Mouse (Mus musculus) lung, embryonic 16.5 days (tissue): ENCODE data around the gene Gab2. TPM values are rescaled to one million over a fixed set of nuclear protein-coding genes. Genes with fewer than 3 reads are reported as not detected.

ENCODE experiments used
- ATAC-seq: fragments of 200-750 bp; cut with Nextera tagmentation; 2 replicates; pipeline ENCODE4 v1.8.0; 2017; ENCODE audit warnings: low read depth, mild to moderate bottlenecking, moderate library complexity
- H3K27ac ChIP-seq: fragments of 300-500 bp; sonication (generic); 2 replicates; pipeline ENCODE4 v1.5.1; 2014; ENCODE audit warnings: mild to moderate bottlenecking, control low read depth, low read length
- H3K27me3 ChIP-seq: fragments of 300-500 bp; sonication (generic); 2 replicates; pipeline ENCODE4 v1.6.1; 2014; ENCODE audit warnings: low read depth, low read length, mixed read lengths; ENCODE audit not compliant: control insufficient read depth, insufficient read depth
- H3K36me3 ChIP-seq: fragments of 300-500 bp; sonication (generic); 2 replicates; pipeline ENCODE4 v1.6.1; 2014; ENCODE audit warnings: low read length; ENCODE audit not compliant: control insufficient read depth, insufficient read depth
- H3K4me1 ChIP-seq: fragments of 300-500 bp; sonication (generic); replicated peaks from 2 replicates; pipeline ENCODE4 v1.6.1; 2014; ENCODE audit warnings: low read length, mixed read lengths; ENCODE audit not compliant: control insufficient read depth, insufficient read depth
- H3K4me2 ChIP-seq: fragments of 300-500 bp; sonication (generic); 2 replicates; pipeline ENCODE4 v1.6.1; 2014; ENCODE audit warnings: low read depth, low read length, control low read depth
- H3K4me3 ChIP-seq: fragments of 300-500 bp; sonication (generic); 2 replicates; pipeline ENCODE4 v1.5.1; 2014; ENCODE audit warnings: mild to moderate bottlenecking, low read length, control low read depth
- H3K9ac ChIP-seq: fragments of 300-500 bp; sonication (generic); 2 replicates; pipeline ENCODE4 v1.6.1; 2014; ENCODE audit warnings: low read length, control low read depth
- H3K9me3 ChIP-seq: fragments of 300-500 bp; sonication (generic); 2 replicates; pipeline ENCODE4 v1.6.1; 2016; ENCODE audit warnings: low read length; ENCODE audit not compliant: control insufficient read depth
- WGBS: fragments of 180-500 bp; shearing (Covaris S2); extraction: QIAGEN DNeasy Blood & Tissue Kit; methylation state at CpG from one replicate; pipeline ENCODE4 v1.1.7; 2014; 5-methylcytosine and 5-hydroxymethylcytosine counted together
- polyA plus RNA-seq: library from polyadenylated mRNA; unstranded; fragments of >200 nt; fragmentation: Nextera tagmentation; extraction: Ambion mirVana; gene quantifications from 2 replicates; pipeline ENCODE4 v1.2.1, GENCODE M21; 2015

Gene Gab2
- polyA plus RNA-seq, 1 experiment from 2014 or later: 8.9 TPM

- H3K4me2 ChIP-seq: no peak overlapping the region
- no peak for ATAC-seq
- 71% methylated on average over 2 of the region's 2 CpGs for WGBS
- no peaks in the 10 kb centered on the region for H3K9me3 ChIP-seq
- H3K4me1 ChIP-seq: no peaks in the 10 kb centered on the region
- no peak overlapping the region for H3K4me3 ChIP-seq
- peaks cover 17% of the 10 kb centered on the region for H3K36me3 ChIP-seq
- no peak overlapping the region for H3K27ac ChIP-seq
- H3K9ac ChIP-seq: no peak overlapping the region
- H3K27me3 ChIP-seq: no peaks in the 10 kb centered on the region
Measured at GRCm38 (mm10) chr7:97303614-97304013, 222.2 kb downstream of the Gab2 start.

DNA sequence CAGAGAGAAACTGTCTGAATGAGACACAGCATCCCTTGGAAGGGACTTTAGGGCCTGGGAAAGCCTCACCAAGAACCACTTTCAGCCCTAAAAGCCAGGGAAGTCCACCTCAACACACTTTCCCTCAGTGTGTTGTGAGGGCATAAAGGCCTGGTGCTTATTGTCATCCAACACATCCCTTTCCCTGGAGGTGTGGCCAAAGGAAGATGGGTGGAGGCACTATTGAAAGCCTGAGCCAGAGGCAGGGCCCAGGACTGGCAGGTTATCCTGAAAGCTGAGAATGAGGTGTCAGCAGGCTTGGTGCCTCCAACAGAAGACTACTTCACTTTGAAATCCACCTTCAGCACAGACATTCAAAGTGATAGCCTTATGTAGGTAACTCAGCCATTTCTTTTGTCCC lies 223.1 kb downstream of the Gab2 start:
- Histone ChIP-seq H3K4me1 (no peaks in the 10 kb centered on the region), H3K4me3 (no peak overlapping the region), H3K36me3 (peaks cover 20% of the 10 kb centered on the region), H3K27me3 (no peaks in the 10 kb centered on the region), H3K9me3 (no peaks in the 10 kb centered on the region), H3K9ac (no peak overlapping the region), H3K27ac (no peak overlapping the region), H3K4me2 (no peak overlapping the region)
- ATAC-seq: no peak

DNA sequence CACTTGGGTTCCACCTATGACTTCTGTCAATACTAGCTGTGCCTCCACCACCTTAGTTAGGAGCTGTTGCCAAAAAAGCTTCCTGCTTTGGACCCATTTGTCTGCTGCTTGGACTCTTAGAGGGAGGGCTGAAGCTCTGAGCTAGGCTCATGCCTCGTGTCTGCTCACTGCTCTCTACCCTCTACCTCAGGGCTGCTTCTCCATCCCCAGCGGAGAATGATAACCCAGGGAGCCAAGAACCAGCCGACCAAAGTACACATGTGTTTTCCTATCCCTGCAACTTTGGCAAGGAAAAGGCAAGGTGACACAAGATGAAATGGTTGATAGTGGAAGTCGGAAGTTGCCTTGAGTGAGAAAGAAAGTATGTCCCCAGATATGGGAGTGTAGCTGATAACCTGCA lies 223.8 kb downstream of the Gab2 start:
- no peak for ATAC-seq
- Histone ChIP-seq H3K27me3 (no peaks in the 10 kb centered on the region), H3K4me2 (no peak overlapping the region), H3K27ac (no peak overlapping the region), H3K4me3 (no peak overlapping the region), H3K9ac (no peak overlapping the region), H3K4me1 (no peaks in the 10 kb centered on the region), H3K36me3 (peaks cover 20% of the 10 kb centered on the region), H3K9me3 (no peaks in the 10 kb centered on the region)
- 71% methylated on average over 4 of the region's 4 CpGs for WGBS

- no peak overlapping the region for H3K4me3 ChIP-seq
- H3K4me1 ChIP-seq: no peaks in the 10 kb centered on the region
- 86% methylated on average over 2 of the region's 2 CpGs for WGBS
- no peak overlapping the region for H3K4me2 ChIP-seq
- H3K27me3 ChIP-seq: no peaks in the 10 kb centered on the region
- H3K9me3 ChIP-seq: no peaks in the 10 kb centered on the region
- peaks cover 16% of the 10 kb centered on the region for H3K36me3 ChIP-seq
- H3K9ac ChIP-seq: no peak overlapping the region
- H3K27ac ChIP-seq: no peak overlapping the region
- no peak for ATAC-seq
Measured at GRCm38 (mm10) chr7:97306813-97307212, 225.4 kb downstream of the Gab2 start.

GRCm38 (mm10) chr7:97307546-97307945 lies 226.2 kb downstream of the Gab2 start:
- H3K27ac ChIP-seq: no peak overlapping the region
- no peaks in the 10 kb centered on the region for H3K9me3 ChIP-seq
- H3K9ac ChIP-seq: no peak overlapping the region
- H3K4me3 ChIP-seq: no peak overlapping the region
- WGBS: 78% methylated on average over 1 of the region's 1 CpGs
- ATAC-seq: no peak
- peaks cover 16% of the 10 kb centered on the region for H3K36me3 ChIP-seq
- H3K27me3 ChIP-seq: no peaks in the 10 kb centered on the region
- no peak overlapping the region for H3K4me2 ChIP-seq
- H3K4me1 ChIP-seq: no peaks in the 10 kb centered on the region

DNA sequence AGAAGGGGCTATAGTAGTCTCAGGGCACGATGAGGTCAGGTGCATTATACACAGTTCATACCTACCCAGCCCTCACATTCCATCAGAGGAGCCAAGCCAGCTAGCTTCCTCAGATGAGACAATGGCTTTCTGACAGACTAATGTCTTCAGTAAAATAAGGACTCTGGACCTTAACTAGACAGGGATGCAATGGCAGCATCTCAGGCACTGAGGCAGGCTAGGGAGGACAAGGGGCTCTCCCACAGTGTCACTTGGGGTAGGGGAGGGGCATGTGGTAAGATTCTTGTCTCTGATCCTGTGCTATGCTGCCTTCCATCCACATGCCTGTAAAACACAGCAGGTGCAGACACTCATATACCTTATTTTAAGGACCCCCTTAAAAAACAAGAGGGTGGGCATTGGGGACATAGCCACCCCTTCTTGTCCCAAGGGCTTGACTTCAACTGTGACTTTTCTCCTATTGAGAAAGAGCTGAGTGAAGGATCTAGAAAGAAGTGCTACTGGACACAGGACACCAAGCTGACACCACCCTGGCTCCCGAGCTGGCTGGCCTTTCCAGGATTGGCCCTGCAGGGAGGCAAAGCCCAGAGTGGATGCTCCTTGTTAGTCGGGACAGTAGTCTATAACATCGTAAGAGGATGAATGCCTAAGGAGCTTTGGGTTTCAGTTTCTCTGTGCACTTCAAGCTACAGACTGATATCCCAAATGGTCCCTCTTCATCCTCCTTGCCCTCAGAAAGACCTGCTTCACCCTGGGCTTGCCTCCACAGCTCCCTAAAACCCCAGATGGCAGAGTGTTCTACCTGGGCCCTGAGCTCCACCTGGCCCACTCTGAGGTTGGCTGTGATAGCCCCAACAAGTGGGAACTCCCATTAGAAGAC lies 228.3 kb downstream of the Gab2 start:
- WGBS: 81% methylated on average over 4 of the region's 4 CpGs
- H3K27ac ChIP-seq: no peak overlapping the region
- H3K36me3 ChIP-seq: peaks cover 13% of the 10 kb centered on the region
- H3K9ac ChIP-seq: no peak overlapping the region
- no peaks in the 10 kb centered on the region for H3K4me1 ChIP-seq
- H3K9me3 ChIP-seq: no peaks in the 10 kb centered on the region
- no peak overlapping the region for H3K4me3 ChIP-seq
- ATAC-seq: no peak
- H3K4me2 ChIP-seq: no peak overlapping the region
- H3K27me3 ChIP-seq: no peaks in the 10 kb centered on the region

DNA sequence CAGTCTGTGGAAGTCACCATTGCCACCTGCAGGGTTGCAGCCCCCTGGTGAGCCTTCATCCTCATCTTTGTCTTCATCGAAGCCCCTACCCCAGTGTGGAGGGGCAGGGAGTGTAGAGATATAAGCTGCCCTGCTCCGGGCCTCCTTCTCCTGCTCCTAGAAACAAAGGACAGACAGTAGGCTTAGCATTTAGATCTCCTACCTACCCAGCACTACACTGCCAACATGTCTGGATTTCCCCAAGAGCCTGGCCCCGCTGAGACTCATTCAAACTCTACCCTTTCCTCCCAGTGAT lies 228.9 kb downstream of the Gab2 start:
- WGBS: 82% methylated on average over 3 of the region's 3 CpGs

DNA sequence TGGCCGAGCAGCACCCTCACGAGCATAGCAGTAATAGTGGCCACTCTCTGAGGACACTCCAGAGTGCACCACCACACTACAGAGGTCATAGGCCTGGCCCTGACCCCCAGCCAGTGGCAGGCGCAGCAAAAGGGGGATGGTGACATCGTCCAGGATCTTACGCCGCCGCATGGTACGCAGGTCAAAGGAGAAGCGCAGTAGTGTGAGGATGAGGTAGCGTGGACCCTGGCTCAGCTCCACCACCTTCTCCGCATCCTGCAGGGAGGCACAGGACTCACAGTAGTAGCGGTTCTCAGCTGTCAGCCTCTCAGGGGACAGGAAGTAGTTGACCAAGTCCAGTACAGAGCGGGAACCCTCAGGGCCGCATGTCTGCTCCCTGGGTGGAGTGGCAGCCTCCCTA lies 230.2 kb downstream of the Gab2 start:
- ATAC-seq: no peak
- no peaks in the 10 kb centered on the region for H3K27me3 ChIP-seq
- H3K27ac ChIP-seq: no peak overlapping the region
- H3K9me3 ChIP-seq: no peaks in the 10 kb centered on the region
- H3K4me1 ChIP-seq: no peaks in the 10 kb centered on the region
- WGBS: 87% methylated on average over 14 of the region's 14 CpGs
- no peak overlapping the region for H3K9ac ChIP-seq
- no peak overlapping the region for H3K4me2 ChIP-seq
- H3K4me3 ChIP-seq: no peak overlapping the region
- peaks cover 13% of the 10 kb centered on the region for H3K36me3 ChIP-seq

More for the DNA sequence above, 228.9 kb downstream of the Gab2 start:
- H3K4me3 ChIP-seq: no peak overlapping the region
- no peaks in the 10 kb centered on the region for H3K27me3 ChIP-seq
- H3K9me3 ChIP-seq: no peaks in the 10 kb centered on the region
- peaks cover 13% of the 10 kb centered on the region for H3K36me3 ChIP-seq
- no peak overlapping the region for H3K4me2 ChIP-seq
- ATAC-seq: no peak
- H3K9ac ChIP-seq: no peak overlapping the region
- no peaks in the 10 kb centered on the region for H3K4me1 ChIP-seq
- no peak overlapping the region for H3K27ac ChIP-seq

DNA sequence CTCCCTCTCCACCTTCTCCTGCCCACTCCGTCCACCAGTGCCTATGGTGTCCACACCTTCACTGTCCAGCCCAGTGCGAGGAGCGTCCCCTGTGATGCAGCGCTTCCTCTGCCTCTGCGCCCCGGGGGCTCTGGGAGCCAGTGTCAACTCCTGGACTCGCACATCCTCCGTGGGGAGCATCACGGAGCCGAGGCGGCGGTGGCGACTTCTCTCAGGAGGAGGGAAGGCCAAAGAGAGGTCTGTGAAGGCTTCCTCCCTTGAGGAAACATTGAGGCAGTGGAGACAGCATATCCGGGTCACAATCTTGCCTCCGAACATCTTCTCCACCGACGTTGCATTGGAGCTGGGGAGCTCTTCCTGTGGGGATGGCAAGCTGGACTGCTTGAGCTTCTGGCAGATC lies 230.8 kb downstream of the Gab2 start:
- H3K4me1 ChIP-seq: no peaks in the 10 kb centered on the region
- H3K9ac ChIP-seq: no peak overlapping the region
- H3K36me3 ChIP-seq: peaks cover 13% of the 10 kb centered on the region
- no peak overlapping the region for H3K4me2 ChIP-seq
- 84% methylated on average over 17 of the region's 17 CpGs for WGBS
- H3K9me3 ChIP-seq: no peaks in the 10 kb centered on the region
- H3K27me3 ChIP-seq: no peaks in the 10 kb centered on the region
- H3K4me3 ChIP-seq: no peak overlapping the region
- ATAC-seq: no peak
- H3K27ac ChIP-seq: no peak overlapping the region

GRCm38 (mm10) chr7:97312856-97313255 lies 231.5 kb downstream of the Gab2 start:
- Histone ChIP-seq H3K4me2 (no peak overlapping the region), H3K27me3 (no peaks in the 10 kb centered on the region), H3K4me1 (no peaks in the 10 kb centered on the region), H3K27ac (no peak overlapping the region), H3K9ac (no peak overlapping the region), H3K36me3 (peaks cover 9% of the 10 kb centered on the region), H3K4me3 (no peak overlapping the region), H3K9me3 (no peaks in the 10 kb centered on the region)
- 83% methylated on average over 6 of the region's 6 CpGs for WGBS
- no peak for ATAC-seq
